Mouse (Mus musculus): ENCODE measurements around the gene Eid2b. TPM values are rescaled to one million over a fixed set of nuclear protein-coding genes. Genes with fewer than 3 reads are reported as not detected.

Gene Eid2b
- polyA plus RNA-seq (2014; fragmentation: Illumina TruSeq; extraction: RNeasy Lipid Tissue Mini Kit (QIAGEN cat#74804); ENCODE audit: low read depth, low replicate concordance), result 3.7 TPM

GRCm38 (mm10) chr7:28277615-28278278 lies at the start of gene Eid2b:
Gene Eid2b (plus strand): TSS chr7:28277739.

GRCm38 (mm10) chr7:28267129-28268041 lies 10.2 kb upstream of the Eid2b start, which contains the start of gene Eid2:
Gene Eid2 (plus strand): TSS chr7:28267881.

GRCm38 (mm10) chr7:28290638-28291590 lies 13.4 kb downstream of the Eid2b start, which contains the start of gene Selenov:
Gene Selenov (minus strand): TSS chr7:28291186.

GRCm38 (mm10) chr7:28301616-28302433 lies 24.3 kb downstream of the Eid2b start, which contains the start of gene Dll3:
Gene Dll3 (minus strand): TSS chr7:28302238.

GRCm38 (mm10) chr7:28311926-28312543 lies 34.5 kb downstream of the Eid2b start, which contains the start of gene Timm50:
Gene Timm50 (minus strand): TSS chr7:28312072.

Other genes starting within 250 kb of the Eid2b start
- gene Psmc4, start 227.6 kb upstream of the Eid2b start, polyA plus RNA-seq (2014; fragmentation: Illumina TruSeq; extraction: RNeasy Lipid Tissue Mini Kit (QIAGEN cat#74804); ENCODE audit: low read depth, low replicate concordance), result 22.1 TPM
- gene Fcgbp, start 206.5 kb upstream of the Eid2b start, polyA plus RNA-seq (2014; fragmentation: Illumina TruSeq; extraction: RNeasy Lipid Tissue Mini Kit (QIAGEN cat#74804); ENCODE audit: low read depth, low replicate concordance), result not detected
- not detected for gene 9530053A07Rik, start 148.3 kb upstream of the Eid2b start, polyA plus RNA-seq (2014; fragmentation: Illumina TruSeq; extraction: RNeasy Lipid Tissue Mini Kit (QIAGEN cat#74804); ENCODE audit: low read depth, low replicate concordance)
- 9.1 TPM for gene Fbl, start 108.0 kb upstream of the Eid2b start, polyA plus RNA-seq (2014; fragmentation: Illumina TruSeq; extraction: RNeasy Lipid Tissue Mini Kit (QIAGEN cat#74804); ENCODE audit: low read depth, low replicate concordance)
- gene Dyrk1b, start 98.3 kb upstream of the Eid2b start, polyA plus RNA-seq (2014; fragmentation: Illumina TruSeq; extraction: RNeasy Lipid Tissue Mini Kit (QIAGEN cat#74804); ENCODE audit: low read depth, low replicate concordance), result 15.4 TPM
- 10.0 TPM for gene Eid2, start 9.9 kb upstream of the Eid2b start, polyA plus RNA-seq (2014; fragmentation: Illumina TruSeq; extraction: RNeasy Lipid Tissue Mini Kit (QIAGEN cat#74804); ENCODE audit: low read depth, low replicate concordance)
- 80.2 TPM for gene Selenov, start 13.4 kb downstream of the Eid2b start, polyA plus RNA-seq (2014; fragmentation: Illumina TruSeq; extraction: RNeasy Lipid Tissue Mini Kit (QIAGEN cat#74804); ENCODE audit: low read depth, low replicate concordance)
- 22.7 TPM for gene Dll3, start 24.5 kb downstream of the Eid2b start, polyA plus RNA-seq (2014; fragmentation: Illumina TruSeq; extraction: RNeasy Lipid Tissue Mini Kit (QIAGEN cat#74804); ENCODE audit: low read depth, low replicate concordance)
- 3.6 TPM for gene Timm50, start 34.3 kb downstream of the Eid2b start, polyA plus RNA-seq (2014; fragmentation: Illumina TruSeq; extraction: RNeasy Lipid Tissue Mini Kit (QIAGEN cat#74804); ENCODE audit: low read depth, low replicate concordance)
- 65.4 TPM for gene Supt5, start 61.0 kb downstream of the Eid2b start, polyA plus RNA-seq (2014; fragmentation: Illumina TruSeq; extraction: RNeasy Lipid Tissue Mini Kit (QIAGEN cat#74804); ENCODE audit: low read depth, low replicate concordance)
- 59.3 TPM for gene Rps16, start 72.9 kb downstream of the Eid2b start, polyA plus RNA-seq (2014; fragmentation: Illumina TruSeq; extraction: RNeasy Lipid Tissue Mini Kit (QIAGEN cat#74804); ENCODE audit: low read depth, low replicate concordance)
- gene Plekhg2, start 94.9 kb downstream of the Eid2b start, polyA plus RNA-seq (2014; fragmentation: Illumina TruSeq; extraction: RNeasy Lipid Tissue Mini Kit (QIAGEN cat#74804); ENCODE audit: low read depth, low replicate concordance), result 3.4 TPM
- 2.6 TPM for gene Zfp36, start 102.5 kb downstream of the Eid2b start, polyA plus RNA-seq (2014; fragmentation: Illumina TruSeq; extraction: RNeasy Lipid Tissue Mini Kit (QIAGEN cat#74804); ENCODE audit: low read depth, low replicate concordance)
- gene Med29, start 115.0 kb downstream of the Eid2b start, polyA plus RNA-seq (2014; fragmentation: Illumina TruSeq; extraction: RNeasy Lipid Tissue Mini Kit (QIAGEN cat#74804); ENCODE audit: low read depth, low replicate concordance), result 3.9 TPM
- gene Paf1, start 115.2 kb downstream of the Eid2b start, polyA plus RNA-seq (2014; fragmentation: Illumina TruSeq; extraction: RNeasy Lipid Tissue Mini Kit (QIAGEN cat#74804); ENCODE audit: low read depth, low replicate concordance), result 70.3 TPM
- 5.2 TPM for gene Gmfg, start 159.7 kb downstream of the Eid2b start, polyA plus RNA-seq (2014; fragmentation: Illumina TruSeq; extraction: RNeasy Lipid Tissue Mini Kit (QIAGEN cat#74804); ENCODE audit: low read depth, low replicate concordance)
- gene Lrfn1, start 174.2 kb downstream of the Eid2b start, polyA plus RNA-seq (2014; fragmentation: Illumina TruSeq; extraction: RNeasy Lipid Tissue Mini Kit (QIAGEN cat#74804); ENCODE audit: low read depth, low replicate concordance), result not detected
- not detected for gene Ifnl2, start 232.7 kb downstream of the Eid2b start, polyA plus RNA-seq (2014; fragmentation: Illumina TruSeq; extraction: RNeasy Lipid Tissue Mini Kit (QIAGEN cat#74804); ENCODE audit: low read depth, low replicate concordance)
- gene Ifnl3, start 245.1 kb downstream of the Eid2b start, polyA plus RNA-seq (2014; fragmentation: Illumina TruSeq; extraction: RNeasy Lipid Tissue Mini Kit (QIAGEN cat#74804); ENCODE audit: low read depth, low replicate concordance), result not detected